Mouse (Mus musculus) limb, embryonic 14.5 days (tissue): ENCODE results near the gene Dyrk2. TPM values are rescaled to one million over a fixed set of nuclear protein-coding genes. Genes with fewer than 3 reads are reported as not detected.

ENCODE experiments used
- ATAC-seq: fragments of 200-750 bp; cut with Nextera tagmentation; 2 replicates; pipeline ENCODE4 v1.8.0; 2017; ENCODE audit warnings: low read depth, moderate number of reproducible peaks, moderate TSS enrichment; ENCODE audit not compliant: low FRiP score
- DNase-seq: peaks from one replicate; pipeline ENCODE4 v3.0.0-alpha.2; 2015; ENCODE audit warnings: low spot score
- H3K27ac ChIP-seq: fragments of 300-500 bp; sonication (generic); replicated peaks from 2 replicates; pipeline ENCODE4 v1.5.1; 2014; ENCODE audit warnings: low read depth, mild to moderate bottlenecking, low read length, moderate library complexity, mixed read lengths
- H3K27me3 ChIP-seq: fragments of 300-500 bp; sonication (generic); 2 replicates; pipeline ENCODE4 v1.6.1; 2014; ENCODE audit warnings: low read length, mixed read lengths; ENCODE audit not compliant: control insufficient read depth, insufficient read depth
- H3K36me3 ChIP-seq: fragments of 300-500 bp; sonication (generic); 2 replicates; pipeline ENCODE4 v1.6.1; 2014; ENCODE audit warnings: mild to moderate bottlenecking, low read length, moderate library complexity, mixed read lengths; ENCODE audit not compliant: control insufficient read depth, insufficient read depth
- H3K4me1 ChIP-seq: fragments of 300-500 bp; sonication (generic); 2 replicates; pipeline ENCODE4 v1.6.1; 2014; ENCODE audit warnings: antibody characterized with exemption, low read length, mixed read lengths; ENCODE audit not compliant: control insufficient read depth, insufficient read depth
- H3K4me2 ChIP-seq: fragments of 300-500 bp; sonication (generic); replicated peaks from 2 replicates; pipeline ENCODE4 v1.6.1; 2014; ENCODE audit warnings: low read depth, mild to moderate bottlenecking, low read length, moderate library complexity; ENCODE audit not compliant: severe bottlenecking
- H3K4me3 ChIP-seq: fragments of 300-500 bp; sonication (generic); replicated peaks from 2 replicates; pipeline ENCODE4 v1.5.1; 2014; ENCODE audit warnings: low read length
- H3K9ac ChIP-seq: fragments of 300-500 bp; sonication (generic); 2 replicates; pipeline ENCODE4 v1.6.1; 2014; ENCODE audit warnings: mild to moderate bottlenecking, low read depth, low read length, moderate library complexity; ENCODE audit not compliant: severe bottlenecking
- H3K9me3 ChIP-seq: fragments of 300-500 bp; sonication (generic); 2 replicates; pipeline ENCODE4 v1.6.1; 2016; ENCODE audit warnings: low read length; ENCODE audit not compliant: control insufficient read depth
- POLR2A ChIP-seq: fragments of 200-500 bp; IDR thresholded peaks from 2 replicates; pipeline ENCODE4 v1.8.0; 2012; ENCODE audit warnings: inconsistent platforms, mild to moderate bottlenecking, moderate library complexity, borderline replicate concordance; ENCODE audit not compliant: insufficient read depth, insufficient read length; ENCODE audit errors: extremely low read depth
- WGBS: fragments of 180-500 bp; shearing (Covaris S2); extraction: QIAGEN DNeasy Blood & Tissue Kit; methylation state at CpG from one replicate; pipeline ENCODE4 v1.1.7; 2014; 5-methylcytosine and 5-hydroxymethylcytosine counted together
- polyA plus RNA-seq, 2 experiments: library from polyadenylated mRNA; depleted of rRNA in 1 of 2; stranded (reverse) in 1 of 2; unstranded in 1 of 2; fragments of >200 nt; fragmentation: Nextera tagmentation in 1 of 2; extraction: Ambion mirVana in 1 of 2; gene quantifications; 2 replicates each; pipeline versions ENCODE4 v1.2.1 to v1.2.3; 2012 to 2014

Dyrk2 gene
- polyA plus RNA-seq (2012; rRNA removed) (19.4 and 20.9 TPM in 2 replicates), polyA plus RNA-seq (2014; fragmentation: Nextera tagmentation; extraction: Ambion mirVana) (13.3 and 15.4 TPM in 2 replicates)

GRCm38 (mm10) chr10:118870201-118870980 lies at the start of gene Dyrk2:
Dyrk2 (minus strand) TSS chr10:118870209.
- no peak for ATAC-seq
- no peak for TF ChIP-seq POLR2A
- WGBS, result 5% methylated on average over 16 of the region's 16 CpGs
- Histone ChIP-seq H3K4me3 (peak within 1 kb of the TSS; percentile 94), H3K27ac (peak within 1 kb of the TSS; percentile 94), H3K4me2 (peak within 1 kb of the TSS; percentile 96), H3K36me3 (no peaks in the 10 kb centered on the region), H3K9me3 (no peaks in the 10 kb centered on the region), H3K4me1 (peaks cover 25% of the 10 kb centered on the region), H3K27me3 (no peaks in the 10 kb centered on the region), H3K9ac (peak within 1 kb of the TSS; percentile 98)
- no peak for DNase-seq

- no peak for ATAC-seq
- Histone ChIP-seq H3K36me3 (no peaks in the 10 kb centered on the region), H3K27ac (no peak overlapping the region), H3K27me3 (no peaks in the 10 kb centered on the region), H3K9me3 (0 out of 2 replicates have a peak, but pooled peaks cover 4% of the 10 kb centered on the region), H3K4me2 (no peak overlapping the region), H3K4me3 (no peak overlapping the region), H3K4me1 (peaks cover 5% of the 10 kb centered on the region), H3K9ac (no peak overlapping the region)
- DNase-seq, result no peak
- WGBS, result 30% methylated on average over 10 of the region's 10 CpGs
- no peak for TF ChIP-seq POLR2A
Measured at GRCm38 (mm10) chr10:118902625-118903024, 32.6 kb upstream of the Dyrk2 start.

GRCm38 (mm10) chr10:118893645-118894044 lies 23.6 kb upstream of the Dyrk2 start:
- no peak for DNase-seq
- Histone ChIP-seq H3K4me3 (no peak overlapping the region), H3K27ac (no peak overlapping the region), H3K9me3 (0 out of 2 replicates have a peak, but pooled peaks cover 5% of the 10 kb centered on the region), H3K9ac (no peak overlapping the region), H3K36me3 (no peaks in the 10 kb centered on the region), H3K27me3 (no peaks in the 10 kb centered on the region), H3K4me1 (no peaks in the 10 kb centered on the region), H3K4me2 (no peak overlapping the region)
- TF ChIP-seq POLR2A, result no peak
- ATAC-seq, result no peak
- 76% methylated on average over 3 of the region's 3 CpGs for WGBS

- Histone ChIP-seq H3K4me2 (no peak overlapping the region), H3K4me1 (no peaks in the 10 kb centered on the region), H3K9ac (no peak overlapping the region), H3K27ac (no peak overlapping the region), H3K4me3 (no peak overlapping the region), H3K36me3 (no peaks in the 10 kb centered on the region), H3K27me3 (no peaks in the 10 kb centered on the region), H3K9me3 (no peaks in the 10 kb centered on the region)
- ATAC-seq (no peak), DNase-seq (no peak)
- 70% methylated on average over 2 of the region's 2 CpGs for WGBS
- TF ChIP-seq POLR2A, result no peak
Measured at GRCm38 (mm10) chr10:118884126-118884525, 14.1 kb upstream of the Dyrk2 start.

- ATAC-seq (no peak), DNase-seq (no peak)
- Histone ChIP-seq H3K4me1 (no peaks in the 10 kb centered on the region), H3K9ac (no peak overlapping the region), H3K9me3 (no peaks in the 10 kb centered on the region), H3K4me3 (no peak overlapping the region), H3K27ac (no peak overlapping the region), H3K27me3 (no peaks in the 10 kb centered on the region), H3K36me3 (no peaks in the 10 kb centered on the region), H3K4me2 (no peak overlapping the region)
- TF ChIP-seq POLR2A, result no peak
- WGBS, result 94% methylated on average over 11 of the region's 11 CpGs
Measured at GRCm38 (mm10) chr10:118883317-118883716, 13.3 kb upstream of the Dyrk2 start.
